Comparison of ENCODE assay signal across 10 mouse cellular contexts in genomic region chr8:11414304-11414703, GRCm38 (mm10).
A peak's percentile ranks its signal among the peaks of the same experiment; 100 is the strongest.
DNase-seq lines count a peak whose midpoint lies in the region; ATAC-seq lines count a peak whose summit lies in the region.
"Had no signal": no experiment of that assay in that cellular context is flagged by ENCODE, and none has a peak within 500 bp of the region (broad histone marks: within the 10 kb centered on the region; RNA-seq: fewer than 3 reads in every experiment).

No protein-coding gene starts in this region.

- no peaks in the 10 kb centered on the region for H3K36me3 ChIP-seq in hindbrain, embryonic 15.5 days
- no peaks in the 10 kb centered on the region for H3K36me3 ChIP-seq in midbrain, embryonic 13.5 days

- H3K9ac ChIP-seq in hindbrain, embryonic 15.5 days = no peak overlapping the region
- H3K9ac ChIP-seq in midbrain, embryonic 13.5 days (replicated peaks) = no peak overlapping the region
- H3K9ac ChIP-seq: limb, embryonic 15.5 days had no signal

- peaks cover 38% of the 10 kb centered on the region for H3K4me1 ChIP-seq in hindbrain, embryonic 15.5 days (replicated peaks)
- peaks cover 27% of the 10 kb centered on the region for H3K4me1 ChIP-seq in midbrain, embryonic 13.5 days (replicated peaks)

- no peaks in the 10 kb centered on the region for H3K27me3 ChIP-seq in hindbrain, embryonic 15.5 days
- H3K27me3 ChIP-seq in midbrain, embryonic 13.5 days = no peaks in the 10 kb centered on the region
- H3K27me3 ChIP-seq: limb, embryonic 15.5 days had no signal

- WGBS in hindbrain, embryonic 15.5 days = 21% methylated on average over 8 of the region's 8 CpGs
- WGBS in midbrain, embryonic 13.5 days = 5% methylated on average over 8 of the region's 8 CpGs

- no peaks in the 10 kb centered on the region for H3K9me3 ChIP-seq in hindbrain, embryonic 15.5 days
- H3K9me3 ChIP-seq in midbrain, embryonic 13.5 days = no peaks in the 10 kb centered on the region
- H3K9me3 ChIP-seq: limb, embryonic 15.5 days had no signal

- H3K27ac ChIP-seq in hindbrain, embryonic 15.5 days (replicated peaks) = no peak overlapping the region; the same call in 1 of the 2 replicates
- peak overlapping the region; percentile 61 for H3K27ac ChIP-seq in midbrain, embryonic 13.5 days
- H3K27ac ChIP-seq: limb, embryonic 15.5 days had no signal

- ATAC-seq in hindbrain, embryonic 15.5 days (ENCODE audit: low FRiP score, low read depth) = peak; percentile 50
- ATAC-seq in midbrain, embryonic 13.5 days = peak; percentile 76

- no peak overlapping the region for H3K4me3 ChIP-seq in hindbrain, embryonic 15.5 days
- no peak overlapping the region for H3K4me3 ChIP-seq in midbrain, embryonic 13.5 days (replicated peaks)
- H3K4me3 ChIP-seq: limb, embryonic 15.5 days had no signal

- H3K4me2 ChIP-seq in hindbrain, embryonic 15.5 days = no peak overlapping the region
- H3K4me2 ChIP-seq in midbrain, embryonic 13.5 days (replicated peaks) = 0 out of 2 replicates have a peak overlapping the region, but pooled peaks have one; percentile 1
- H3K4me2 ChIP-seq: limb, embryonic 15.5 days had no signal

- DNase-seq in right cerebral cortex, adult 18-20 months = peak; percentile 88
- DNase-seq in right cerebral cortex, postnatal 4 days = no peak
- DNase-seq in gastrocnemius, adult 8-10 months (ENCODE audit: low spot score in 2 of 2) = no peak
- DNase-seq in adrenal gland, adult (ENCODE audit: inconsistent age in 2 of 2, low spot score in 1 of 2) = no peak
- no peak for DNase-seq in kidney, postnatal 4 days
- DNase-seq in thymus, adult 18-20 months = no peak
- DNase-seq: adrenal gland, postnatal 25 days had no signal
